Mouse (Mus musculus): ENCODE data around the gene Cadps2. TPM values are rescaled to one million over a fixed set of nuclear protein-coding genes. Genes with fewer than 3 reads are reported as not detected.
A peak's percentile ranks its signal among the peaks of the same experiment; 100 is the strongest.

Gene Cadps2
- polyA plus RNA-seq, 1 experiment from 2014 or later, result 4.3 TPM

- Histone ChIP-seq H3K27me3 (replicated peaks; ENCODE audit: control insufficient read depth, insufficient read depth, low read length) (no peaks in the 10 kb centered on the region), H3K4me1 (ENCODE audit: control insufficient read depth, insufficient read depth, low read length) (no peaks in the 10 kb centered on the region), H3K9ac (ENCODE audit: low read length) (no peak overlapping the region), H3K4me2 (ENCODE audit: low read length) (no peak overlapping the region), H3K9me3 (replicated peaks; ENCODE audit: control insufficient read depth, low read length) (no peaks in the 10 kb centered on the region), H3K4me3 (ENCODE audit: low read depth, low read length) (no peak overlapping the region), H3K36me3 (ENCODE audit: control insufficient read depth, insufficient read depth, low read length) (no peaks in the 10 kb centered on the region), H3K27ac (ENCODE audit: low read depth, low read length) (no peak overlapping the region)
- ATAC-seq (no peak), DNase-seq (ENCODE audit: low spot score) (no peak)
- WGBS, result 93% methylated on average over 8 of the region's 8 CpGs
Measured at GRCm38 (mm10) chr6:23648732-23649131, 190.5 kb downstream of the Cadps2 start.

DNA sequence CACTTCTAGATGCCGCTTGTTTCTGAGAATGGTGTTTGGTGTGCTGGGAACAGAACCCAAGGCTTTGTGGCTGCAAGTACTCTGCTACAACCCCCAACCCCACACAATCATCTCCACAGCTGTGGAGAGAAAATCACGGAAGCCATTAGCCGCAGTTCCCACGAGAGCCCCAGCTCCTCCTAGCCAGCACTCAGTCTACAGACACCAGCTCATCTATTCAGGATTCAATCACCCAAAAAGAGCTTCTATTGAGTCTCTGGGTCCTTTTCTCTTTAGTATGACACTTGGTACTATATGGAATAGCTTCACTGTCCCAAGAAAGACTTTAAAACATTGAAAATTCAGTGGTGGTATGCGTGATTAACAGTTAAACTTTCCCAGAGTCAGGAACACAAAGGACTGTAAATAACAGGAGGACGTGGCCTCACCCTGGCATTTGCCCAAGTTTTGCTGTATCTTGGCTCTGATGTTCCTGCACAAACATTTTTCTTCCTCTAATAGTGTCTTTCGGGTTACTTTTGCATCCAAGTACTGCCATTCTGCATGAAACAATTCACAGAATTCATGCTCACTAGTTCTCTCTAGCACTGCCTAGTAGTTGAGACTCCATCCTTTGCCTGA, 191.5 kb downstream of the Cadps2 start:
- WGBS, result 60% methylated on average over 7 of the region's 7 CpGs
- Histone ChIP-seq H3K4me3 (ENCODE audit: low read depth, low read length) (no peak overlapping the region), H3K36me3 (ENCODE audit: control insufficient read depth, insufficient read depth, low read length) (no peaks in the 10 kb centered on the region), H3K4me2 (ENCODE audit: low read length) (no peak overlapping the region), H3K9ac (ENCODE audit: low read length) (no peak overlapping the region), H3K4me1 (ENCODE audit: control insufficient read depth, insufficient read depth, low read length) (no peaks in the 10 kb centered on the region), H3K27me3 (replicated peaks; ENCODE audit: control insufficient read depth, insufficient read depth, low read length) (no peaks in the 10 kb centered on the region), H3K9me3 (replicated peaks; ENCODE audit: control insufficient read depth, low read length) (no peaks in the 10 kb centered on the region), H3K27ac (ENCODE audit: low read depth, low read length) (no peak overlapping the region)
- peak; percentile 23 for DNase-seq (ENCODE audit: low spot score)
- no peak for ATAC-seq

DNA sequence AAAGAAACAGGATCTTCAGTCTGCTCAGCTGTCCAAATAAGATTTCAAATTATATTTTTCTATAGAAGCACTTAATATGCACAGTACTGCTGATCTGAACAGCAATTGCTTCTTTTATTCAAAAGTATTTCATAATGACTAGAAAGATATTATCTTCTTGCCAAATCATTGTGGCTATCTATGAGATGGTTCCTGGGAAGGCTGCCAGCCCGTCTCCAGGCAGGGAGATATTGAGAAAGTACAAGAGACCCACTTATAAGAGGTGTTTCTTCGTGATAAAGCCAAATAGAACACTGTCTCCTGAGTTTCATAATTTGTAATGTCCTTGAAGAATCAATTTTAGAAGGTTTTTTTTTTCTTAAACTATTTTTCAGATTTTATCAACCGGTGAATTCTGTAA, 202.1 kb downstream of the Cadps2 start:
- ATAC-seq, result no peak
- Histone ChIP-seq H3K4me1 (ENCODE audit: control insufficient read depth, insufficient read depth, low read length) (no peaks in the 10 kb centered on the region), H3K9me3 (replicated peaks; ENCODE audit: control insufficient read depth, low read length) (no peaks in the 10 kb centered on the region), H3K4me3 (ENCODE audit: low read depth, low read length) (no peak overlapping the region), H3K9ac (ENCODE audit: low read length) (no peak overlapping the region), H3K4me2 (ENCODE audit: low read length) (no peak overlapping the region), H3K36me3 (ENCODE audit: control insufficient read depth, insufficient read depth, low read length) (no peaks in the 10 kb centered on the region), H3K27me3 (replicated peaks; ENCODE audit: control insufficient read depth, insufficient read depth, low read length) (no peaks in the 10 kb centered on the region), H3K27ac (ENCODE audit: low read depth, low read length) (no peak overlapping the region)
- 66% methylated on average over 3 of the region's 3 CpGs for WGBS
- DNase-seq (ENCODE audit: low spot score), result peak; percentile 35

DNA sequence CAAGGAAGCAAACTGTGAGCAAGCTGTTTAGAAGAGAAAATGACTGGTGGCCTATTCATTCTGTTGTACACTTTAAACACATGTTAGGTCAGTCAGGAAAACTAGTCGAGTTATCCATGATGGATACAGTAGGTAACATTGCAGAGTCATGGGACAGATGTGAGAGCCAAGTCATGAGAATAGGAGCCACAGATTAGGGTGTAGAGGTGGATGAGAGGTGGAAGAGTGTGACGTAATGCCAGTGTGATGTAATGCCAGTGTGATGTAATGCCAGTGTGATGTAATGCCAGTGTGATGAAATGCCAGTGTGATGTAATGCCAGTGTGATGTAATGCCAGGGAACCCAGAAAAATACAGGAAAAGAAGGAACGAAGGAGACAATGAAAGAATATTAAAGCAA, 204.0 kb downstream of the Cadps2 start:
- no peak overlapping the region for H3K4me2 ChIP-seq (ENCODE audit: low read length)
- no peaks in the 10 kb centered on the region for H3K9me3 ChIP-seq (replicated peaks; ENCODE audit: control insufficient read depth, low read length)
- H3K9ac ChIP-seq (ENCODE audit: low read length), result no peak overlapping the region
- H3K4me1 ChIP-seq (ENCODE audit: control insufficient read depth, insufficient read depth, low read length), result no peaks in the 10 kb centered on the region
- DNase-seq (ENCODE audit: low spot score), result no peak
- H3K36me3 ChIP-seq (ENCODE audit: control insufficient read depth, insufficient read depth, low read length), result no peaks in the 10 kb centered on the region
- WGBS, result 89% methylated on average over 3 of the region's 3 CpGs
- no peak overlapping the region for H3K27ac ChIP-seq (ENCODE audit: low read depth, low read length)
- no peak overlapping the region for H3K4me3 ChIP-seq (ENCODE audit: low read depth, low read length)
- H3K27me3 ChIP-seq (replicated peaks; ENCODE audit: control insufficient read depth, insufficient read depth, low read length), result no peaks in the 10 kb centered on the region
- no peak for ATAC-seq

DNA sequence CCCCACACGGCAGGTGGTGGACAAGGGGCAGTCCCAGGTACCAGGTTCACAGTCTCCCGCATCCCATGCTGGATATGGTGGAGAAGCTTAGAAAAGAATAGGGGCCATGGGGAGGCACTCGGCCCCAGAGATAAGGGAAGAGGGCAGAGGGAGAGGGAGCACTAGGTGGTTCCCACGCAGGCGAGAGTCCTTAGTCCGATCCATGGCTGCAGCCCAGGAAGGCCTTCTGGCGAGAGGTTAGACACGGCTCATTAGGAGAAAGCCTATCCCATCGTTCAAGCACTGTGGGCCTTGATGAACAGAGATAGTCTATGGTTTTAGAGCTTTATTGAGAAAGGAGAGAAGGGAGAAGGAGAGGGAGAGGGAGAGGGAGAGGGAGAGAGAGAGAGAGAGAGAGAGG, 205.2 kb downstream of the Cadps2 start:
- Histone ChIP-seq H3K27ac (ENCODE audit: low read depth, low read length) (no peak overlapping the region), H3K4me1 (ENCODE audit: control insufficient read depth, insufficient read depth, low read length) (no peaks in the 10 kb centered on the region), H3K36me3 (ENCODE audit: control insufficient read depth, insufficient read depth, low read length) (no peaks in the 10 kb centered on the region), H3K9me3 (replicated peaks; ENCODE audit: control insufficient read depth, low read length) (no peaks in the 10 kb centered on the region), H3K4me3 (ENCODE audit: low read depth, low read length) (no peak overlapping the region), H3K27me3 (replicated peaks; ENCODE audit: control insufficient read depth, insufficient read depth, low read length) (no peaks in the 10 kb centered on the region), H3K4me2 (ENCODE audit: low read length) (no peak overlapping the region), H3K9ac (ENCODE audit: low read length) (no peak overlapping the region)
- ATAC-seq (no peak), DNase-seq (ENCODE audit: low spot score) (no peak)
- WGBS, result 88% methylated on average over 9 of the region's 9 CpGs

DNA sequence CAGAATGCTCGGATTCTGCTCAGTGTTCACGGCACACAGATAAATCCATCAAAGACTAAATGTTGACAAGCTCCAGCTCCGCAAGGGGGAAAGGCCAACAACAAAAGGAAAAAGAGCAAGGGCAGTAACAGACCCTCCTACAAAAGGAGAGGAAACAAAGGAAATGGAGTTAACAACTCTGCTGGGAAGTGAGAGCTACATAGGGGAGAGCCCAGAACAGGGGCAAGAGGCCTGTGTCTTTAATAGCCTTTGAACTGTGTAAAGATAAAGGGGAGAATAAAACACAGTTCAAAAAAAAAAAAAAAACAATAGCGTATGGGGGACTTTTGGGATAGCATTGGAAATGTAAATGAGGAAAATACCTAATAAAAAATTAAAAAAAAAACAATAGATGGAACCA, 208.8 kb downstream of the Cadps2 start:
- no peaks in the 10 kb centered on the region for H3K9me3 ChIP-seq (replicated peaks; ENCODE audit: control insufficient read depth, low read length)
- no peak overlapping the region for H3K9ac ChIP-seq (ENCODE audit: low read length)
- DNase-seq (ENCODE audit: low spot score) (no peak), ATAC-seq (no peak)
- no peaks in the 10 kb centered on the region for H3K36me3 ChIP-seq (ENCODE audit: control insufficient read depth, insufficient read depth, low read length)
- H3K27me3 ChIP-seq (replicated peaks; ENCODE audit: control insufficient read depth, insufficient read depth, low read length), result no peaks in the 10 kb centered on the region
- 18% methylated on average over 4 of the region's 4 CpGs for WGBS
- H3K4me3 ChIP-seq (ENCODE audit: low read depth, low read length), result no peak overlapping the region
- H3K27ac ChIP-seq (ENCODE audit: low read depth, low read length), result no peak overlapping the region
- no peak overlapping the region for H3K4me2 ChIP-seq (ENCODE audit: low read length)
- H3K4me1 ChIP-seq (ENCODE audit: control insufficient read depth, insufficient read depth, low read length), result no peaks in the 10 kb centered on the region

DNA sequence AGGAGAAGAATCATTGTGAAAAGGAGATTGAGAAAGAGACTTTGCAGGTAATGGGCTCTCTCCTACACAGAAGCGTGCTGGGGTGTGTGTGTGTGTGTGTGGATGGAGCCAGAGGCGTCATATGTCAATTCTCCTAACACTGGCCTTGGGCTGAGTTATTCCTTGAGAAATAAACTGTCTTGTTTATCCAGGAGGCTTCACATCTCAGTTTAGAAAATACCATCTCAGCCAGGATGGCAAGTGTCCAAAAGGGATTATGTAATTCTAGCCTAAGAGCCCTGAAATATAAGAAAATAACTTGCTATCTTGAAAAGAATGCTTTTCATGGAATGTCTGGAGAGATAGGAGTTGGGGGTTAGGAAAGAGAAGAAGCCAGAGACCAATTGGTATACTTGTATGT, 264.1 kb downstream of the Cadps2 start:
- WGBS, result 92% methylated on average over 2 of the region's 2 CpGs
- H3K4me3 ChIP-seq (ENCODE audit: low read depth, low read length), result no peak overlapping the region
- H3K27ac ChIP-seq (ENCODE audit: low read depth, low read length), result no peak overlapping the region
- no peak overlapping the region for H3K4me2 ChIP-seq (ENCODE audit: low read length)
- no peaks in the 10 kb centered on the region for H3K9me3 ChIP-seq (replicated peaks; ENCODE audit: control insufficient read depth, low read length)
- no peaks in the 10 kb centered on the region for H3K27me3 ChIP-seq (replicated peaks; ENCODE audit: control insufficient read depth, insufficient read depth, low read length)
- H3K9ac ChIP-seq (ENCODE audit: low read length), result no peak overlapping the region
- DNase-seq (ENCODE audit: low spot score) (no peak), ATAC-seq (no peak)
- no peaks in the 10 kb centered on the region for H3K36me3 ChIP-seq (ENCODE audit: control insufficient read depth, insufficient read depth, low read length)
- no peaks in the 10 kb centered on the region; the same call in 1 of the 2 replicates for H3K4me1 ChIP-seq (ENCODE audit: control insufficient read depth, insufficient read depth, low read length)

GRCm38 (mm10) chr6:23573750-23574149, 265.5 kb downstream of the Cadps2 start:
- ATAC-seq (no peak), DNase-seq (ENCODE audit: low spot score) (no peak)
- 88% methylated on average over 4 of the region's 4 CpGs for WGBS
- H3K9me3 ChIP-seq (replicated peaks; ENCODE audit: control insufficient read depth, low read length), result no peaks in the 10 kb centered on the region
- no peak overlapping the region for H3K27ac ChIP-seq (ENCODE audit: low read depth, low read length)
- H3K4me1 ChIP-seq (ENCODE audit: control insufficient read depth, insufficient read depth, low read length), result no peaks in the 10 kb centered on the region; the same call in 1 of the 2 replicates
- H3K27me3 ChIP-seq (replicated peaks; ENCODE audit: control insufficient read depth, insufficient read depth, low read length), result no peaks in the 10 kb centered on the region
- H3K9ac ChIP-seq (ENCODE audit: low read length), result no peak overlapping the region
- no peak overlapping the region for H3K4me3 ChIP-seq (ENCODE audit: low read depth, low read length)
- no peak overlapping the region for H3K4me2 ChIP-seq (ENCODE audit: low read length)
- no peaks in the 10 kb centered on the region for H3K36me3 ChIP-seq (ENCODE audit: control insufficient read depth, insufficient read depth, low read length)

- Histone ChIP-seq H3K9ac (ENCODE audit: low read length) (no peak overlapping the region), H3K27ac (ENCODE audit: low read depth, low read length) (no peak overlapping the region), H3K27me3 (replicated peaks; ENCODE audit: control insufficient read depth, insufficient read depth, low read length) (no peaks in the 10 kb centered on the region), H3K4me2 (ENCODE audit: low read length) (no peak overlapping the region), H3K36me3 (ENCODE audit: control insufficient read depth, insufficient read depth, low read length) (no peaks in the 10 kb centered on the region), H3K4me3 (ENCODE audit: low read depth, low read length) (no peak overlapping the region), H3K4me1 (ENCODE audit: control insufficient read depth, insufficient read depth, low read length) (no peaks in the 10 kb centered on the region; the same call in 1 of the 2 replicates), H3K9me3 (replicated peaks; ENCODE audit: control insufficient read depth, low read length) (no peaks in the 10 kb centered on the region)
- WGBS, result 29% methylated on average over 4 of the region's 4 CpGs
- ATAC-seq, result no peak
- DNase-seq (ENCODE audit: low spot score), result no peak
Measured at GRCm38 (mm10) chr6:23572401-23572800, 266.8 kb downstream of the Cadps2 start.

Data from forebrain, embryonic 14.5 days (tissue).